Mouse (Mus musculus): ENCODE measurements at regions not wholly inside any gene's neighbourhood (a gene's known extent, or its start where the extent isn't known, plus 50 kb on each side); places are given as distances from the start of the nearest gene placed in this dataset.

- no peaks in the 10 kb centered on the region for H3K27me3 ChIP-seq (ENCODE audit: control insufficient read depth, insufficient read depth, low read length)
- peaks cover 5% of the 10 kb centered on the region for H3K4me1 ChIP-seq (ENCODE audit: control insufficient read depth, insufficient read depth, low read length)
- H3K27ac ChIP-seq (ENCODE audit: low read length), result no peak overlapping the region
- peaks cover 5% of the 10 kb centered on the region for H3K9me3 ChIP-seq (replicated peaks; ENCODE audit: control insufficient read depth, low read length)
- 32% methylated on average over 4 of the region's 4 CpGs for WGBS
- no peak overlapping the region for H3K9ac ChIP-seq (ENCODE audit: low read length)
- H3K4me2 ChIP-seq (ENCODE audit: low read depth, low read length), result no peak overlapping the region
- no peak overlapping the region for H3K4me3 ChIP-seq (ENCODE audit: low read length)
- no peak for ATAC-seq (replicated peaks; ENCODE audit: extremely low read depth, insufficient read depth, low FRiP score)
- no peaks in the 10 kb centered on the region for H3K36me3 ChIP-seq (ENCODE audit: control insufficient read depth, insufficient read depth)
These were observed 58.7 kb downstream of the Ccdc185 start for GRCm38 (mm10) chr1:182690323-182690722.

DNA sequence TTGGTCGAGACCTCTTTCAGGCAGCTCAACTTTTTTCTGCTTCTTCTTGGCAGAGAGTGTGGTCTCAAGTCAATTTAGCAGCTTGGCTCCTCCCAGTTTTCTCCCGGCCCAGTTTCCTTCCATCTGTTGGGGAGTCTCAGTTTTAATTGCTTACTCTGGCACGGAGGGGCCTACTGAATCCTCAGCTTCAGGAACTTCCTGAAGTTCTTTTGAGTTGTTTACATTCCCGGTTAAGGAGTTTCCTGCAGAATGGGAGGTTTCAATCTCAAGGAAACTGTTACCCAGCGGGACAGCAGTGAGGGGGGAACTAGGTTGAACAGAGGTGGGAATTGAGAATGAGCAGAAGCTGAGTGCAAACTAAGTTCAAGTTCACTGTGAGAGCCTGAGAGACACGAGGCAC lies 59.2 kb downstream of the Ccdc185 start:
- WGBS, result 67% methylated on average over 6 of the region's 6 CpGs
- Histone ChIP-seq H3K27me3 (ENCODE audit: control insufficient read depth, insufficient read depth, low read length) (no peaks in the 10 kb centered on the region), H3K9ac (ENCODE audit: low read length) (no peak overlapping the region), H3K4me1 (ENCODE audit: control insufficient read depth, insufficient read depth, low read length) (peaks cover 5% of the 10 kb centered on the region), H3K4me2 (ENCODE audit: low read depth, low read length) (no peak overlapping the region), H3K36me3 (ENCODE audit: control insufficient read depth, insufficient read depth) (no peaks in the 10 kb centered on the region), H3K27ac (ENCODE audit: low read length) (no peak overlapping the region), H3K4me3 (ENCODE audit: low read length) (no peak overlapping the region), H3K9me3 (replicated peaks; ENCODE audit: control insufficient read depth, low read length) (peaks cover 5% of the 10 kb centered on the region)
- ATAC-seq (replicated peaks; ENCODE audit: extremely low read depth, insufficient read depth, low FRiP score), result no peak

DNA sequence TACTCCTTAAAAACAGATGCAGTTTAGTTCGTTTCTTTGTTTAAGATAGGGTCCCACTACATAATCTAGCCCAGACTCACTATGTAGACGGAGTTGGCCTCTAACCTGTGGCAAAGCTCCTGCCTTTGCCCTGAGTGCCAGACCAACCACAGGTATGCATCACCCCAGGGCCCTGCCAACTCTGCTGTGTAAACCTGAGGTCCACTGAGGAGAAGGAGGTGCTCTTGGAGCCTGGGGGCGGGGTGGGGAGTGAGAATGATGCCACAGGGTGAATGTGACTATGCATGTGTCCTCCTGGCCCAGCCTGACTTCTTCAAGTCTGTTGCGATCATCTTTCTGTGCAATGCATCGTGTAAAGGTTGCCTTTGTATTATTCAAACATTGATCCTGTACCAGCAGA lies 61.8 kb downstream of the Ccdc185 start:
- Histone ChIP-seq H3K4me2 (ENCODE audit: low read depth, low read length) (no peak overlapping the region), H3K9ac (ENCODE audit: low read length) (no peak overlapping the region), H3K9me3 (replicated peaks; ENCODE audit: control insufficient read depth, low read length) (peaks cover 5% of the 10 kb centered on the region), H3K36me3 (ENCODE audit: control insufficient read depth, insufficient read depth) (no peaks in the 10 kb centered on the region), H3K4me1 (ENCODE audit: control insufficient read depth, insufficient read depth, low read length) (peaks cover 18% of the 10 kb centered on the region), H3K4me3 (ENCODE audit: low read length) (no peak overlapping the region), H3K27ac (ENCODE audit: low read length) (no peak overlapping the region), H3K27me3 (ENCODE audit: control insufficient read depth, insufficient read depth, low read length) (no peaks in the 10 kb centered on the region)
- ATAC-seq (replicated peaks; ENCODE audit: extremely low read depth, insufficient read depth, low FRiP score), result no peak
- 65% methylated on average over 5 of the region's 5 CpGs for WGBS

DNA sequence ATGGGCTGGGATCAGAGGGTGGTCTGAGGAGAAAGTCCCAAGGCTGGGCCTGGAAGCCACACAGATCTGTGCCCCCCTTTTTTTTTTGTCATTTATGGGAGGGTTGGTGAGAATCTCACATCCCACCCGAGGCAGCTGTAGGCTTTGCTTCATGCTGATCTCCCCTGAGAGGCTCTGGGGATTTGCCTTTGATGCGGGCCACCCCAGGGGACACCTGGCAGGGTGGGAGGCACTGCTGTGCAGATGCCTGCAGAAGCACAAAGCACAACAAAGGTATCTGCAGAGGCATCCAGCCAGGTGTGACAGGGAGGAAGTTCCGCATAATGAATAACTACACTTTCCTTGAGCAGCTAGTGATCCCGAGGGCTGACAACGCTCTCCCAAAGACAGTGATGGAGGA lies 62.7 kb downstream of the Ccdc185 start:
- no peak overlapping the region for H3K9ac ChIP-seq (ENCODE audit: low read length)
- no peaks in the 10 kb centered on the region for H3K36me3 ChIP-seq (ENCODE audit: control insufficient read depth, insufficient read depth)
- H3K4me2 ChIP-seq (ENCODE audit: low read depth, low read length), result no peak overlapping the region
- H3K27ac ChIP-seq (ENCODE audit: low read length), result no peak overlapping the region
- no peaks in the 10 kb centered on the region for H3K27me3 ChIP-seq (ENCODE audit: control insufficient read depth, insufficient read depth, low read length)
- peaks cover 5% of the 10 kb centered on the region for H3K9me3 ChIP-seq (replicated peaks; ENCODE audit: control insufficient read depth, low read length)
- peaks cover 19% of the 10 kb centered on the region for H3K4me1 ChIP-seq (ENCODE audit: control insufficient read depth, insufficient read depth, low read length)
- no peak overlapping the region for H3K4me3 ChIP-seq (ENCODE audit: low read length)
- 43% methylated on average over 5 of the region's 5 CpGs for WGBS
- no peak for ATAC-seq (replicated peaks; ENCODE audit: extremely low read depth, insufficient read depth, low FRiP score)

DNA sequence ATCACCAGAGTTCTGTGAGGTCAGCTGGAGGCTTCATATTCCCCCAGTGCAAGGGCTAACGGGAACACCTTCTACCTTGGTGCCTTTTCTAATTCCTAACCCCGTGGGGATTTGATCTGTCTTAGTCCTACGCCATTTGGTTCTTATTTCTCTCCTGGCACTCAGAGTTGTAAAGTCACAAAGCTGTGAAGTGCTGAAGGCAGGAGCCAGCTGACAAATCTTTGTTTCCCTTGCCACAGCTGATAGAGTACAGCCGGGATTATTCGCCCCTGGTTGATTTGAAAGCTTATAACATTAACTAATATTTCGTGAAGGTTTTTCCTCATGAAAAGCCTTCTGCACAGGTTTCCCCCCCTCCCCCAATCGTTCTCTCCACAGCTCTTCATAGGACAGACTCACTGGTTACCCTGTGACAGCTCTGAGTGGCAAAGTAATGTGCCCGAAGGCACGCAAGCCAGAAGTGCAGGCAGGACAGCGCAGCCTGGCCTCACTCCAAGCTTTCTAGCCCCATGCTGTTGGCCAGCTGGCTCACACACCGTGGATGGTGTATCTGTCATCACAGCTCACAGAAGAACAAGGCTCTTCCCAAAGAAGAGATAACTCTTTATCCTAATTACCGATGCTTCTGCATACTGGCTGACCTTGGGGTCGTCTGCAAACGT lies 66.3 kb downstream of the Ccdc185 start:
- Histone ChIP-seq H3K36me3 (ENCODE audit: control insufficient read depth, insufficient read depth) (no peaks in the 10 kb centered on the region), H3K27ac (ENCODE audit: low read length) (peak overlapping the region; percentile 46), H3K4me1 (ENCODE audit: control insufficient read depth, insufficient read depth, low read length) (peaks cover 14% of the 10 kb centered on the region), H3K4me2 (ENCODE audit: low read depth, low read length) (peak overlapping the region; percentile 39; the same call in 1 of the 2 replicates), H3K4me3 (ENCODE audit: low read length) (no peak overlapping the region), H3K9me3 (replicated peaks; ENCODE audit: control insufficient read depth, low read length) (no peaks in the 10 kb centered on the region), H3K27me3 (ENCODE audit: control insufficient read depth, insufficient read depth, low read length) (no peaks in the 10 kb centered on the region), H3K9ac (ENCODE audit: low read length) (no peak overlapping the region)
- whole genome bisulfite sequencing, result 17% methylated on average over 14 of the region's 14 CpGs
- peak; percentile 88 for ATAC-seq (replicated peaks; ENCODE audit: extremely low read depth, insufficient read depth, low FRiP score)
